Mouse (Mus musculus) embryonic facial prominence, embryonic 12.5 days (tissue): ENCODE measurements at regions not wholly inside any gene's neighbourhood (a gene's known extent, or its start where the extent isn't known, plus 50 kb on each side); places are given as distances from the start of the nearest gene placed in this dataset.

Source experiments
- ATAC-seq: fragments of 200-750 bp; cut with Nextera tagmentation; 2 replicates; pipeline ENCODE4 v1.8.0; 2017; ENCODE audit not compliant: insufficient number of reproducible peaks, insufficient read depth, low FRiP score, low TSS enrichment
- H3K27ac ChIP-seq: fragments of 300-500 bp; sonication (generic); 2 replicates; pipeline ENCODE4 v1.5.1; 2016; ENCODE audit warnings: mild to moderate bottlenecking
- H3K27me3 ChIP-seq: fragments of 300-500 bp; sonication (generic); 2 replicates; pipeline ENCODE4 v1.6.1; 2016; ENCODE audit warnings: mild to moderate bottlenecking, moderate library complexity
- H3K36me3 ChIP-seq: fragments of 300-500 bp; sonication (generic); 2 replicates; pipeline ENCODE4 v1.6.1; 2016; ENCODE audit warnings: mild to moderate bottlenecking
- H3K4me1 ChIP-seq: fragments of 300-500 bp; sonication (generic); 2 replicates; pipeline ENCODE4 v1.6.1; 2016
- H3K4me2 ChIP-seq: fragments of 300-500 bp; sonication (generic); replicated peaks from 2 replicates; pipeline ENCODE4 v1.6.1; 2016; ENCODE audit warnings: mild to moderate bottlenecking, moderate library complexity
- H3K4me3 ChIP-seq: fragments of 300-500 bp; sonication (generic); 2 replicates; pipeline ENCODE4 v1.5.1; 2016; ENCODE audit warnings: mild to moderate bottlenecking
- H3K9ac ChIP-seq: fragments of 300-500 bp; sonication (generic); 2 replicates; pipeline ENCODE4 v1.6.1; 2016; ENCODE audit warnings: mild to moderate bottlenecking, moderate library complexity
- H3K9me3 ChIP-seq: fragments of 300-500 bp; sonication (generic); 2 replicates; pipeline ENCODE4 v1.6.1; 2016; ENCODE audit warnings: mild to moderate bottlenecking, moderate library complexity
- WGBS: fragments of 180-500 bp; shearing (Covaris S2); methylation state at CpG from one replicate; pipeline ENCODE4 v1.1.7; 2016; 5-methylcytosine and 5-hydroxymethylcytosine counted together

DNA sequence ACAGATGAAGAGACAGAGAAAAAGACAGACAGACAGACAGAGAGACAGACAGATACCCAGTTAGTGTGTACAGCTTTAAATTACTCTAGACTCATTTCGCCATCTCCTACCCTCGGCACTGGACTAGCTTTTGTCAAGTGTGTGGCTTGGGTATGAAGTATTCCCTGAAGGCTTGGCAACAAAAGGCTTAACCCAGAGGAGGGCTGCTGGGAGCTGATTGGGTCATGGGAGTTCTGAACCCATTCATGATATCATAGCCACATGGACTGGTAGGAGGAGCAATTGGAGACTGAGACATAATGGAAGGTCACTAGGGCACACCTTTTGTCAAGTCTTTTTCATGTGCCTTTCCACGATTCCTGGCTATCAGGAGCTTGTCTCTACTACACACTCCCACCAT lies 223.7 kb upstream of the Vstm2b start:
- no peak overlapping the region for H3K27ac ChIP-seq
- no peak overlapping the region for H3K9ac ChIP-seq
- 65% methylated on average over 3 of the region's 3 CpGs for WGBS
- H3K36me3 ChIP-seq, result no peaks in the 10 kb centered on the region
- ATAC-seq, result no peak
- no peak overlapping the region for H3K4me2 ChIP-seq
- H3K9me3 ChIP-seq, result no peaks in the 10 kb centered on the region
- H3K4me3 ChIP-seq, result no peak overlapping the region
- no peaks in the 10 kb centered on the region for H3K4me1 ChIP-seq
- no peaks in the 10 kb centered on the region for H3K27me3 ChIP-seq

DNA sequence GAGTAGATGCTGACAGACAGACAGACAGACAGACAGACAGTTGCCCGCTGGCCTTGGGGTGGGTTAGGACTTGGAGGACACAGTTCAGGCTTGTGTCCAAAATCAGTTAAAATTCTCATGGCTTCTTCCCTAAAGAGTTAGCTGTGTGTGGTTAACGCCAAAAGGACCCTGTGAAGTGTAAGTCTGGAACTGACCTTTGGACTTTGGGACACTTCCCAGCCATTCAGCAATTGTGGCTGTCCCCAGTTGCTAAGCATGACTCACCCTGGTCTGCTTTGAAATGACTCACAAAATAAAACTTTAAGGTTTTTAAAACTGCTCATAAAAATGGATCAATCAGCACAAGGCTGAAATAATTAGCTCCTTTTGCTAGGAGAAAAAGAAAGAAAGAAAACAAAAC lies 220.5 kb upstream of the Vstm2b start:
- Histone ChIP-seq H3K4me2 (no peak overlapping the region), H3K9me3 (no peaks in the 10 kb centered on the region), H3K27me3 (no peaks in the 10 kb centered on the region), H3K36me3 (no peaks in the 10 kb centered on the region), H3K4me3 (no peak overlapping the region), H3K27ac (no peak overlapping the region), H3K9ac (no peak overlapping the region), H3K4me1 (peaks cover 5% of the 10 kb centered on the region; the same call in 1 of the 2 replicates)
- ATAC-seq, result no peak
- 65% methylated on average over 2 of the region's 2 CpGs for WGBS

- Histone ChIP-seq H3K9me3 (no peaks in the 10 kb centered on the region), H3K27me3 (no peaks in the 10 kb centered on the region), H3K36me3 (no peaks in the 10 kb centered on the region), H3K9ac (no peak overlapping the region), H3K27ac (no peak overlapping the region), H3K4me1 (peaks cover 5% of the 10 kb centered on the region; the same call in 1 of the 2 replicates), H3K4me2 (no peak overlapping the region), H3K4me3 (no peak overlapping the region)
- WGBS, result 46% methylated on average over 12 of the region's 12 CpGs
- no peak for ATAC-seq
These were observed 217.6 kb upstream of the Vstm2b start for GRCm38 (mm10) chr7:40680567-40680966.

- peaks cover 5% of the 10 kb centered on the region; the same call in 1 of the 2 replicates for H3K4me1 ChIP-seq
- no peaks in the 10 kb centered on the region for H3K27me3 ChIP-seq
- H3K4me2 ChIP-seq, result no peak overlapping the region
- WGBS, result 46% methylated on average over 6 of the region's 6 CpGs
- no peaks in the 10 kb centered on the region for H3K9me3 ChIP-seq
- H3K4me3 ChIP-seq, result no peak overlapping the region
- no peak overlapping the region for H3K27ac ChIP-seq
- no peaks in the 10 kb centered on the region for H3K36me3 ChIP-seq
- ATAC-seq, result no peak
- H3K9ac ChIP-seq, result no peak overlapping the region
These were observed 217.1 kb upstream of the Vstm2b start for GRCm38 (mm10) chr7:40680993-40681392.

GRCm38 (mm10) chr7:40683176-40683575 lies 215.0 kb upstream of the Vstm2b start:
- Histone ChIP-seq H3K9ac (no peak overlapping the region), H3K4me3 (no peak overlapping the region), H3K27ac (no peak overlapping the region), H3K4me1 (peaks cover 5% of the 10 kb centered on the region; the same call in 1 of the 2 replicates), H3K27me3 (no peaks in the 10 kb centered on the region), H3K4me2 (no peak overlapping the region), H3K36me3 (no peaks in the 10 kb centered on the region), H3K9me3 (no peaks in the 10 kb centered on the region)
- WGBS, result 80% methylated on average over 1 of the region's 1 CpGs
- ATAC-seq, result no peak

DNA sequence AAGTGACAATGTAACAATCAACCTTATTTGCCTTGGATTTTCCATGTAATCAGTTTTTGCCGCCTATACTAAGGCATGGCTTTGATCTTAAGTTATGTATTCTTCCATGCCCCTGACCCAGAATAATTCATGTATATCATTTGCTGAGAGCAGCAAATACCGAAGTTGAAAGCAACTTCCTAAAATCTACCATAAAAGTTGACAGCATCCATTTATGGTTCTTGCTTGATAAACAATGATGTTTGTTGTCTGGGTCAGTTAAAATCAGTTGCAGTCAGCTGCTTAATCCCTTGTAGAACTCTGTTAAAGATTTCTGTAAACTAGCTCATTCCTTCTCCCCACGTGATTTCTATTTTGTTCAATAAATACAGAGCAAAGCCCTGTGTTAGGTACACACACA lies 214.5 kb upstream of the Vstm2b start:
- H3K9me3 ChIP-seq, result no peaks in the 10 kb centered on the region
- peaks cover 5% of the 10 kb centered on the region; the same call in 1 of the 2 replicates for H3K4me1 ChIP-seq
- no peak overlapping the region for H3K9ac ChIP-seq
- H3K36me3 ChIP-seq, result no peaks in the 10 kb centered on the region
- H3K4me3 ChIP-seq, result no peak overlapping the region
- ATAC-seq, result no peak
- 59% methylated on average over 3 of the region's 3 CpGs for WGBS
- H3K27me3 ChIP-seq, result no peaks in the 10 kb centered on the region
- H3K4me2 ChIP-seq, result no peak overlapping the region
- H3K27ac ChIP-seq, result no peak overlapping the region

- Histone ChIP-seq H3K27me3 (no peaks in the 10 kb centered on the region), H3K36me3 (no peaks in the 10 kb centered on the region), H3K9me3 (no peaks in the 10 kb centered on the region), H3K4me1 (no peaks in the 10 kb centered on the region), H3K4me3 (no peak overlapping the region), H3K4me2 (no peak overlapping the region), H3K9ac (no peak overlapping the region), H3K27ac (no peak overlapping the region)
- WGBS, result 88% methylated on average over 3 of the region's 3 CpGs
- ATAC-seq, result no peak
These were observed 211.1 kb upstream of the Vstm2b start for GRCm38 (mm10) chr7:40687005-40687404.

GRCm38 (mm10) chr7:40688546-40688945 lies 209.6 kb upstream of the Vstm2b start:
- H3K27me3 ChIP-seq, result no peaks in the 10 kb centered on the region
- no peak overlapping the region for H3K9ac ChIP-seq
- H3K4me2 ChIP-seq, result no peak overlapping the region
- no peaks in the 10 kb centered on the region for H3K36me3 ChIP-seq
- WGBS, result 63% methylated on average over 4 of the region's 4 CpGs
- H3K27ac ChIP-seq, result no peak overlapping the region
- H3K4me1 ChIP-seq, result no peaks in the 10 kb centered on the region
- no peak overlapping the region for H3K4me3 ChIP-seq
- ATAC-seq, result no peak
- H3K9me3 ChIP-seq, result no peaks in the 10 kb centered on the region

DNA sequence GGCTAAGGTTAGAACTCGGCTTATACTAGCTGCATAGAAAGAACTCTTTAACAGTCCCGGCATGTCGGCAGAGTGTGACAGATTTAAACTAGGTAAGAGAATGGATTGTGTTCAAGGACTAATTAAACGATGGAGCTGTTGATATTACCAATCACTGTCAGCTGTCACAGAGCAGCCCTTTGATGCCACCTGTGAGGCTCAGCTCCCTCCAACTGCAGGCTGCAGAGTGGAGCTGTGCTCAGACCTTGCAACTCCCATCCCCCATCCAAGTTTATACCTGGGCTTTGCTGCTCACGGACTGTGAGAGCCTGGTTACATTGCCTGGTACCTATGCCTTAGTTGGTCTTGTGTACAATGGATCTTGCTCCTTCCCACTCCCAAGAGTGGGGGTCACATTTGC lies 204.4 kb upstream of the Vstm2b start:
- H3K4me3 ChIP-seq, result no peak overlapping the region
- no peaks in the 10 kb centered on the region for H3K27me3 ChIP-seq
- no peaks in the 10 kb centered on the region for H3K36me3 ChIP-seq
- ATAC-seq, result no peak
- H3K9ac ChIP-seq, result no peak overlapping the region
- H3K9me3 ChIP-seq, result no peaks in the 10 kb centered on the region
- WGBS, result 63% methylated on average over 5 of the region's 5 CpGs
- H3K4me2 ChIP-seq, result no peak overlapping the region
- H3K27ac ChIP-seq, result no peak overlapping the region
- H3K4me1 ChIP-seq, result no peaks in the 10 kb centered on the region

GRCm38 (mm10) chr7:40697551-40697950 lies 200.6 kb upstream of the Vstm2b start:
- H3K4me1 ChIP-seq, result no peaks in the 10 kb centered on the region
- H3K27me3 ChIP-seq, result no peaks in the 10 kb centered on the region
- H3K4me2 ChIP-seq, result no peak overlapping the region
- H3K9ac ChIP-seq, result no peak overlapping the region
- H3K36me3 ChIP-seq, result no peaks in the 10 kb centered on the region
- H3K27ac ChIP-seq, result no peak overlapping the region
- H3K4me3 ChIP-seq, result no peak overlapping the region
- no peaks in the 10 kb centered on the region for H3K9me3 ChIP-seq
- ATAC-seq, result no peak
- WGBS, result 73% methylated on average over 8 of the region's 8 CpGs

DNA sequence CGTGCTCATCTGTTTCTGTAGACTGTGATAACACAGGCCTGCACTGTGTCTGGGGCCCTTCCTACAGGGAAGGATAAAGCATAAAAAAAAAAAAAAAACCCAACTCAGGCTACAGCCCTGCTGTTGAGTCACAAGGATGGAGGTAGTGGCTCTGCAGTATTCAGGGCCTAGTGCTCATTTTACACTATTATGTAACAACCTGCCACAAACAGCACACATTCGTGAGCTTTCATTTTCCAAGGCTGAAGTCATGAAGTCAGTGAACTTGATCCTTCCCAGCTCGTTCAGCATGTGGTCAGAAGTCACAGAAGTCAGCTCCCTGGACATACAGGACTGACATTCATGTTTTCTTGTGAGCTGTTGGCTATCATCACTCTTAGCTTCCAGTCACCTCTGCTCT lies 199.8 kb upstream of the Vstm2b start:
- no peaks in the 10 kb centered on the region for H3K9me3 ChIP-seq
- H3K4me2 ChIP-seq, result no peak overlapping the region
- WGBS, result 47% methylated on average over 3 of the region's 3 CpGs
- no peaks in the 10 kb centered on the region for H3K4me1 ChIP-seq
- no peaks in the 10 kb centered on the region for H3K36me3 ChIP-seq
- H3K4me3 ChIP-seq, result no peak overlapping the region
- H3K27me3 ChIP-seq, result no peaks in the 10 kb centered on the region
- no peak overlapping the region for H3K27ac ChIP-seq
- ATAC-seq, result no peak
- H3K9ac ChIP-seq, result no peak overlapping the region

GRCm38 (mm10) chr7:40699633-40700032 lies 198.5 kb upstream of the Vstm2b start:
- ATAC-seq, result no peak
- Histone ChIP-seq H3K9ac (no peak overlapping the region), H3K36me3 (no peaks in the 10 kb centered on the region), H3K27me3 (no peaks in the 10 kb centered on the region), H3K9me3 (no peaks in the 10 kb centered on the region), H3K4me3 (no peak overlapping the region), H3K4me2 (no peak overlapping the region), H3K4me1 (no peaks in the 10 kb centered on the region), H3K27ac (no peak overlapping the region)
- WGBS, result 76% methylated on average over 1 of the region's 1 CpGs

DNA sequence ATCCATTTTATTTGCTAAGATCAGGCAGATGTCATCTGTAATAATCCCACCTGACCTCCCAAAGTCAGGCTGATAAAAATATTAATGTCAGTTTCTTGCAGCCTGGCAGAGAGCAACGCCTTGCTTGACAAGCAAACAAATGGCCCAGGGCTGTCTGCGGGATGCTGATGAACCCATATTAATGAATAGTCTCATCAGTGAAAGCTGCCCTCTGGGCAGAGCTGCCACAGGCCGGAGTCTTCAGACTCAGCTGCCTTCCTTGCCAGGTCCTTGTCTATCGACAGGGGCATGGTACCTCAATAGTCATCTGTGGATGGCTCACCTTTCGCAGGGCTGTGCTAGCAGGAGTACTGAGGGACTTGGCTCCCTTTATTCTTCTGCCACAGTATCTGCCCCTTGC lies 197.5 kb upstream of the Vstm2b start:
- Histone ChIP-seq H3K36me3 (no peaks in the 10 kb centered on the region), H3K4me2 (no peak overlapping the region), H3K4me3 (no peak overlapping the region), H3K4me1 (no peaks in the 10 kb centered on the region), H3K27me3 (no peaks in the 10 kb centered on the region), H3K9me3 (no peaks in the 10 kb centered on the region), H3K27ac (no peak overlapping the region), H3K9ac (no peak overlapping the region)
- WGBS, result 82% methylated on average over 5 of the region's 5 CpGs
- ATAC-seq, result no peak
